Mouse (Mus musculus) CH12.LX (cell line): ENCODE measurements around the gene Apba2.

Source experiments
- CTCF ChIP-seq, 2 experiments: IDR thresholded peaks in 1 of 2; conservative IDR thresholded peaks in 1 of 2; 2 replicates each; pipeline ENCODE4 v1.5.1; 2011 to 2012; ENCODE audit warnings: low read depth in 2 of 2, low read length in 2 of 2, improper control_type of control experiment in 1 of 2, inconsistent platforms in 1 of 2, mild to moderate bottlenecking in 1 of 2, moderate library complexity in 1 of 2
- EP300 ChIP-seq: IDR thresholded peaks from 2 replicates; pipeline ENCODE4 v1.6.1; 2011; ENCODE audit warnings: low read length, improper control_type of control experiment
- GABPA ChIP-seq: IDR thresholded peaks from 2 replicates; pipeline ENCODE4 v1.6.1; 2012; ENCODE audit warnings: low read depth, low read length, improper control_type of control experiment, inconsistent platforms; ENCODE audit not compliant: insufficient replicate concordance
- MAFK ChIP-seq: IDR thresholded peaks from 2 replicates; pipeline ENCODE4 v1.6.1; 2011; ENCODE audit warnings: low read length, improper control_type of control experiment; ENCODE audit not compliant: insufficient replicate concordance
- USF1 ChIP-seq: IDR thresholded peaks from 2 replicates; pipeline ENCODE4 v1.6.1; 2014; ENCODE audit warnings: low read depth, mild to moderate bottlenecking, inconsistent platforms, low read length, improper control_type of control experiment

DNA sequence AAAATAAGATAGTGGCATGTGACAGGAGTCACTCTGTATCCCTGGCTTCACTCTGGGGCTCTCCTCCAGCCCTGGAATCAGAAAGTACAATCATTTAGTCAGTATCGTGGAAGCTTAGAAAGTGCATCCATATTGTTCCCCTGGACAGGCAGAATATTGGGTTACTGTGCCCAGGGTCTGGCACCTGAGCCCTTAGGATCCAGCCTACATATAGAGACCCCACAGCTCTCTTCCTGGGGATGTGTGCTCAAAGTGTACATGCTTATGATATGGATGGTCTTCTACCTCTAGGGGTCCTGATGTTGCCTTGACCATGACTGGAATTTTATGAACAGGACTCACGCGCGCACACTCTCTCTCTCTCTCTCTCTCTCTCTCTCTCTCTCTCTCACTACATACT lies 14.4 kb downstream of the Apba2 start:
- no peak for TF ChIP-seq CTCF (conservative IDR thresholded peaks at IDR 0.05 in 1 of 2, IDR thresholded peaks at IDR 0.05 in 1 of 2; ENCODE audit: low read depth in 2 of 2, low read length in 2 of 2)
- no peak for TF ChIP-seq EP300
- no peak for TF ChIP-seq USF1
- TF ChIP-seq MAFK: no peak
- no peak for TF ChIP-seq GABPA
